Mouse (Mus musculus) ovary, adult 10 weeks (tissue): ENCODE measurements around the gene Olfr281. TPM values are rescaled to one million over a fixed set of nuclear protein-coding genes. Genes with fewer than 3 reads are reported as not detected.

Source experiments
- polyA plus RNA-seq: library from polyadenylated mRNA; stranded (reverse); fragments of 350-450 nt; fragmentation: Illumina TruSeq; extraction: RNeasy Lipid Tissue Mini Kit (QIAGEN cat#74804); gene quantifications from one replicate; pipeline ENCODE4 v1.2.3, GENCODE M21; 2014

Gene Olfr281
- polyA plus RNA-seq, result not detected

DNA sequence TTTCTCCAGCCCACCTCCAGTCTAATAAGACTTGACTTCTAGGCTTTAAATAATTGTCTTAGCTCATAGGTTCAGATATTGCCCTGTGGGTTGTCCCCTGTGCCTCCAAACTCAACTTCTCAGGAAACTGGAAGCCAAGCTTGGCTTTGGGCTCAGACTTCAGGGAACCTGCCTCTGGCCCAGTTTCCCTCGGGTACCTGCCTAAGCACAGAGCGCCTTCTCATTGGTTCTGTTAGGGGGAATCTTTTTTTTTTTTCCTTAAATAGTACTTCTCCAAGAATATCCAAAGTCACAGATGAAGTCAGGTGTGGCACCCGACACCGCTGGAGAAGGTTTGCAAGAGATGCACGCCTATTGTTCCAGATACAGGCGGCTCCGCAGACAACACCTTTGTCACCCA, at the start of gene Olfr281:
Gene Olfr281, plus strand, starts transcription at position 301 of the 400 bp plus-strand sequence.

DNA sequence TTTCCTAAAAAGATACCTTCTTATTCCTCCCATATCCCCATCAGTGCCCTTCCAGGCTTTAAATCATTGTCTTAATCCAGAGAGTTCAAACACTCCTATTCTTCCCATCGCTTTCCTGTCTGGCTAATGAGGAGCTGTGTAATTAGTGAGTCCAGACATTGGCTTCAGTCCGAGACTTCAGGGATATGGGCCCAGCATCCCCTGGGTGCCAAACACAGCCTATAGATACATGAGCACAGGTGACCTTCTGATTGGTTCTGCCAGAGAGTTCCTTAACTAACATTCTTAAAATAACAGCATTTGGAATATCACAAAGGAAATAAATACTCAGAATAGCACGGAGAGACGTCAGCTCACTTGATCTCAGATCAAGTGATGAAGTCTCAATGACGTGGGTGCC, 21.5 kb upstream of the Olfr281 start, which contains the start of gene Olfr282:
Gene Olfr282, plus strand, starts transcription at position 301 of the 400 bp plus-strand sequence.

DNA sequence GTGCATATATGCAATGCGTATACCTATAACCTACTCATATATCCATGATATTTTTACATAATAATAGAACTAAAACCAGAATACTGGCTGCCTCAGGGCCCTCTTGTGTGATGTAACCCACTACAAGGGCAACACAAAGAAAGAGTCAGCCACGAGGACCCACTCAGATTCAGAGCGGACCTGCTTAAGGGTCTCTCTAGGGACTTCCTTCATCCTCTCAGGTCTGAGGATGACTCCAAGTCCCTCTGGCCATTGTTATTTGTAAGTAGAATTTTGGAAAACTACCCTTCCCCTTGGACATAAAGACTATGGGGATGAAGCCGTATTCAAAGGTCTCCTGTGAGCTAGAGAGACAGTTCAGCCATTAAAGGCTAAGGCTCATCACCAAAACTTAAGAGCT, 17.2 kb downstream of the Olfr281 start, which contains the start of gene OR5BS1P:
Gene OR5BS1P, plus strand, starts transcription at position 301 of the 400 bp plus-strand sequence.

DNA sequence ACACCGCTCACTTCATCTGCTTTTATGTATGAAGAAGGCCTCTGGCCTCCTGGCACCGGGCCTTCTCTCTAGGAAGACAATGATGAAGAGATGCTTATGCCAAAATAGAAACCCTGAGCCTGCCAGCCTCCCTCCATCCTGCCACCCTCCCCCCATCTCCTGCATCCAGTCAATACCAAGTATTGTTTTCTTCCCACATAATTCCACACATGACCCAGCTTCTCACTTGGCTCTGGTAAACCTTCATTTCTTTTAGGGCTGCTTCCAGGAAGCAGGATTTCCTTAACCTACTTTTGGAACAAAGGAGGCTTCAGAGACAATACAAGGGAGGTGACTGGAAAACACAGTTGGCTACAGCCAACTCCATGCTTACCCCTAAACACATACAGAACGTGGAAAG, 30.3 kb downstream of the Olfr281 start, which contains the start of gene Lalba:
Gene Lalba, minus strand, starts transcription at position 21 of the 400 bp plus-strand sequence.

DNA sequence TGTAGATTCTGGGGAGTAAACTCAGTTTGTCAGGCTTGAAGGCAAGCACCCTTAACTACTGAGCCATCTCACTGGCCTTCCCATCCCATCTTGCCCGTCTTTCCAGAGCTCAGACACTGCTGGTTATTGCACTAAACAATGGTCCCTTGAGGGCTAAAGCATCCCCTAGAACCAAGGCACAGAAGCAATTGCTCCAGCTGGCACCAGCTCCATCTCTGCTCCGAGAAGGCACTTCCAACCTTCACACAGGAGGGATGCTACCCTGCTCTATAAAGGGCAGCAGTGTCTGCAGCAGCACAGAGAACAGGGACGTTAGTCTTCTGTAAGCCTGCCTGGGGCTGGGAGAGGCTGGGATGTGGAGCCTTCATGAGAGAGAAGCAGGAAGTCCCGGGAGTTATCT, 39.7 kb downstream of the Olfr281 start, which contains the start of gene Olfr279:
Gene Olfr279, plus strand, starts transcription at position 301 of the 400 bp plus-strand sequence.

Other genes with a start within 250 kb of the Olfr281 start
- 2.5 TPM for gene Gm44579, start 231.6 kb upstream of the Olfr281 start, polyA plus RNA-seq
- not detected for gene Olfr287, start 231.5 kb upstream of the Olfr281 start, polyA plus RNA-seq
- gene Olfr286, start 218.1 kb upstream of the Olfr281 start, polyA plus RNA-seq, result not detected
- gene H1fnt, start 195.3 kb upstream of the Olfr281 start, polyA plus RNA-seq, result not detected
- gene Zfp641, start 156.4 kb upstream of the Olfr281 start, polyA plus RNA-seq, result 1.7 TPM
- not detected for gene Olfr285, start 135.2 kb upstream of the Olfr281 start, polyA plus RNA-seq
- gene Olfr284, start 111.6 kb upstream of the Olfr281 start, polyA plus RNA-seq, result not detected
- gene Olfr283, start 71.6 kb upstream of the Olfr281 start, polyA plus RNA-seq, result not detected
- gene Olfr282, start 21.4 kb upstream of the Olfr281 start, polyA plus RNA-seq, result not detected
- gene OR5BS1P, start 17.3 kb downstream of the Olfr281 start, polyA plus RNA-seq, result not detected
- gene Lalba, start 30.1 kb downstream of the Olfr281 start, polyA plus RNA-seq, result not detected
- not detected for gene Olfr279, start 39.8 kb downstream of the Olfr281 start, polyA plus RNA-seq
- 44.5 TPM for gene Kansl2, start 81.7 kb downstream of the Olfr281 start, polyA plus RNA-seq
- 102 TPM for gene Ccnt1, start 118.3 kb downstream of the Olfr281 start, polyA plus RNA-seq
- gene 4930415O20Rik, start 118.4 kb downstream of the Olfr281 start, polyA plus RNA-seq, result not detected
- gene Adcy6, start 157.5 kb downstream of the Olfr281 start, polyA plus RNA-seq, result 3.8 TPM
- 0.48 TPM for gene Cacnb3, start 178.3 kb downstream of the Olfr281 start, polyA plus RNA-seq
- 1.9 TPM for gene Ddx23, start 210.3 kb downstream of the Olfr281 start, polyA plus RNA-seq
- not detected for gene Rnd1, start 224.9 kb downstream of the Olfr281 start, polyA plus RNA-seq